Mouse (Mus musculus) heart, adult 18-20 months (tissue): ENCODE data around the gene Wdr44. TPM values are rescaled to one million over a fixed set of nuclear protein-coding genes. Genes with fewer than 3 reads are reported as not detected.
"Not testable (repeated sequence)": the region's sequence is repeated elsewhere in the genome, so short reads cannot be mapped to it uniquely, and the experiment has no call there.

Source experiments
- DNase-seq, 2 experiments: peaks; one replicate each; pipeline ENCODE4 v3.0.0; 2021 to 2022; ENCODE audit warnings: mixed read lengths in 1 of 2
- total RNA-seq, 2 experiments: library from RNA; stranded (reverse); gene quantifications; 2 replicates each; pipeline ENCODE4 v1.2.3; 2021

The Wdr44 gene
- total RNA-seq, 2 experiments from 2014 or later = 9.3 to 10.5 TPM

DNA sequence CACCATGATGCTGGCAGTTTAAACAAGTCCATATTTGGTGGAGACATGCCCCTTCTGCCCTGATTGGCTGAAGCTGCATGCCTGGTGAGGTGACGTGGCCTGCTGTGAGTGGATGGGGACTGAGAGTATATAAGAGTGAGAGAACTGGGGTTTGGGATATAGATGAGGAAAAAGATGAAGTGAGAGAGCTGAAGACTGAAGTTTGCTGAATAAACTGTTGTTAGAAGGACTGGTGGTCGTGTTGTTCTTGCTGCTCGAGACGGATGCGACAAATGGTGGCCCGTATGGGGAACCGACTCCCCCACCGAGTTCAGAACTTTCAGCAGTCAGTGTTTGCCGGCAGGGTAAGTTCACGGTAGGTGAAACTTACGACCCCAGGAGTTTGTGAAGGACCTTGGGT is 140.9 kb downstream of the Wdr44 start:
- DNase-seq = not testable (repeated sequence)

DNA sequence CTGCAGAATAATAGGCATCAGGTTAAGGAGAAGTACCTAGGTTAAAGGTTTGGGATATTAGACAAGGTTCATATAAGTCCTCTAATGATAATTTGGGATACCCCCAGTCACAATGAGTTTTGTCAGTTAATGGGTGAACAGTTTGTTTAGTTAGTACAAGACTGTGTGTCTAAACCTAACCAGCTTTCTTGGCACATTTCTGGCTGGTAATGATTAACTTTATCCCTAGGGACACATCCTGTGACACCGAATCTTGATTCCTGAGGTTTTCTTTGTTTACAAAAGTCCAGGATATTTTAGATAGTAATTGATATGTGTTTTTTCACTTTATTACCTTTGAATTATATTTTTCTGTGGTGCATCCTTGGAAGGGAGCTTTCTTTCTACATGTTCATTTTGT is 148.1 kb downstream of the Wdr44 start:
- no peak for DNase-seq

Other genes with a start within 250 kb of the Wdr44 start
- gene Gm4907, start 189.5 kb downstream of the Wdr44 start, total RNA-seq = not detected